Mouse (Mus musculus) heart, adult 9 months (tissue): ENCODE measurements around the gene Klk14.
"Not testable (repeated sequence)": the region's sequence is repeated elsewhere in the genome, so short reads cannot be mapped to it uniquely, and the experiment has no call there.

Experiments
- DNase-seq, 2 experiments: peaks; one replicate each; pipeline ENCODE4 v3.0.0; 2022; ENCODE audit warnings: low spot score in 2 of 2

Gene Klk14

GRCm38 (mm10) chr7:43690118-43690517, at the start of gene Klk14:
TSS of gene Klk14 (plus strand) at chr7:43690418.
- DNase-seq, result no peak

- DNase-seq, result no peak
Observed at GRCm38 (mm10) chr7:43642587-43642986, 47.6 kb upstream of the Klk14 start.

DNA sequence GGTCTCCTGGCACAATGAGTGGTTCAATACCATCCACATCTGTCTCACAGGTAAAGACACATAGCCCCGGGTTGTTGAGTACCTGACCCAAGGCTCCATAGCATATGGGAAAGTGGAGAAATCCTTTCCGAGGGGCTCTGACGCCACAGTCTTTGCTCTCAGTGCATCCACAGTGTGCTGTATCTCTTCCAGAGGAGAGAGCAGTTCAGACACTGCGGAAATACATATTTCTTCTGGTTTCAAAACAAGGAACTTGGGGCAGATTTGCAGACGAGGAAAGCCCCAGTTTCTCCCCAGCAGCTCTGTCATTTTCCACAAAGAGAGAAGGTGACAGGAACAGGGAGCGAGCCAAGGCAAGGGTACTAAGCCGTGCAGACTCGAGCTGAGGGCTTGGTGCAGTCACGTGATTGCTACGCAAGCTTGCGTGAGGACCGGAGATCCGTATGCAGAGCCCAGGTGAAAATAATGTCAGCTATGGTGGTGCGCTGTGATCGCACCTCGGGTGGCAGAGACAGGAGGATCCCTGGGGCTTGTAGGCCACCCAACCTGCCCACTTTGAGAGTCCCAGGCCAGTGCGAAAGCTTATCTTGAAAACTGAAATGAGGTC, 47.1 kb upstream of the Klk14 start:
- no peak for DNase-seq

- no peak for DNase-seq
Observed at GRCm38 (mm10) chr7:43652683-43653082, 37.5 kb upstream of the Klk14 start.

GRCm38 (mm10) chr7:43654519-43654918, 35.7 kb upstream of the Klk14 start:
- DNase-seq, result peak in 1 of 2 experiments; percentile 21

- DNase-seq, result no peak
Observed at GRCm38 (mm10) chr7:43656232-43656631, 34.0 kb upstream of the Klk14 start.

GRCm38 (mm10) chr7:43660002-43660401, 30.2 kb upstream of the Klk14 start, which contains the start of gene Siglece:
TSS of gene Siglece (minus strand) at chr7:43660161.
- no peak for DNase-seq

DNA sequence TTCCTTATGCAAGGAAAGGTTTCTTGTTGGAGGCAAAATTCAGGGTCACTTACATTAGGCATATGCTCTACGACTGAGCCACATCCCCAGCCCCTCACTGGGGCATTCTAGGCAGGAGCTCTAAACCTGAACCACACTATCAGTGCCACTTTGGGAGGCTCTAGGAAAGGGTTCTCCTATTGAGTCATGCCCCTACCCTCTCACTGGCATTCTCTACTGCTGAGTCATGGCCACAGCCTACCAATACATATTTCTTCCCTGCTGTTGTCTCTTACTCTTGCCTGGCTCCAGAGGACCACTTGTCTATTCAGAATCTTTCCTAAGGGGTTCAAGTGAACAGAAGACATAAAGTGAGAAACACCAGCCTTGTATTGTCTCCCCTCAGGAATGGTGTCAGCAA, 27.4 kb upstream of the Klk14 start:
- no peak for DNase-seq

- not testable (repeated sequence) for DNase-seq
Observed at GRCm38 (mm10) chr7:43667221-43667620, 23.0 kb upstream of the Klk14 start.

DNA sequence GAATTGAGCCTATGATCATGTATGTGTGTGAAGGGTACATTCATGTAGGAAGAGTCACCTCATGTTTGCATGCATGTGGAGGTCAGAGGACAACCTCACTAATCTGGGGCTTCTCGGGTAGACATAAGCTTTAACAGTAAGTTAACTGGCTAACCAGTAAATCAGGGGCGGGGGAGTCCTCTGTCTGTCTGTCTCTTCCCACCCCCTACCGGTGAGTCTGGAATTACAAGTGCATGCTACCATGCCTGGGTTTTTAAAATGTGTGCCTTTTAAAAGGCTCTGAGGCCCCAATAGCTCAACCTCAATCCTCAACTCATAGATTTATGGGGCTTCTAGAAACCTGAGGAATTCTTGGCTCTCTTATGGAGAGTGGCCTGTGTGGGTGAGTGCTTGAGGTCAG, 21.6 kb upstream of the Klk14 start:
- DNase-seq, result no peak

DNA sequence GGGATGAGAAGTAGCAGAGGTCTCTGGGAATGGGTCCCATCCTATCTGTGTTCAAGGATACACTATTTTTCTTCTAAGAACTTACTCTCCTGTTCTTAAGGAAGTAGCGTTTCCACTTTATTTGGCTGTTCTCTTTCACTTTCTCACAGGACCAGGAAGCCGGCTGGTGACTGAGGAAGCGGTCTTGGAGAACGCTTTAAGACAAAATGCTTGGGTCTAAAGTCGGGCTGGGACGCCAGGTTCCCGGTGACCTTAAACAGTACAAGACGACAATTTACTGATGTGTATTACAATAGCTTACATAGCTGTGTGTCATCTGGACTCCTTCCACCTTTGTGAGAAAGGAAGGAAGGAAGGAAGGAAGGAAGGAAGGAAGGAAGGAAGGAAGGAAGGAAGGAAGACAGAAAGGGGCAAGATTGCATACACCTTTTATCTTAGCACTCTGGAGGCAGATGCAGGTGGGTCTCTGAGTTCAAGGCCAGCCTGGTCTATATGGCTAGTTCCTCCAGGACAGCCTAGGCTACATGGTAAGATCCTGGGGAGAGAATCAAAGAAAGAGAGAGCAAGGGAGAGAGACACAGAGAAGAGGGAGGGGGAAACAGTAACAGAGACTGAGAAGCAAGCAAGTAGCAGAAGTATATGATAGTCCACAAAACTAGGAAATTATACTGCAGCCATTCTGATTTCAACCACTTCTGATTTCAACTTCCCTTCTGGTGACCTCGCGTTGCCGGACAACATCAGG, 19.0 kb upstream of the Klk14 start:
- no peak for DNase-seq

DNA sequence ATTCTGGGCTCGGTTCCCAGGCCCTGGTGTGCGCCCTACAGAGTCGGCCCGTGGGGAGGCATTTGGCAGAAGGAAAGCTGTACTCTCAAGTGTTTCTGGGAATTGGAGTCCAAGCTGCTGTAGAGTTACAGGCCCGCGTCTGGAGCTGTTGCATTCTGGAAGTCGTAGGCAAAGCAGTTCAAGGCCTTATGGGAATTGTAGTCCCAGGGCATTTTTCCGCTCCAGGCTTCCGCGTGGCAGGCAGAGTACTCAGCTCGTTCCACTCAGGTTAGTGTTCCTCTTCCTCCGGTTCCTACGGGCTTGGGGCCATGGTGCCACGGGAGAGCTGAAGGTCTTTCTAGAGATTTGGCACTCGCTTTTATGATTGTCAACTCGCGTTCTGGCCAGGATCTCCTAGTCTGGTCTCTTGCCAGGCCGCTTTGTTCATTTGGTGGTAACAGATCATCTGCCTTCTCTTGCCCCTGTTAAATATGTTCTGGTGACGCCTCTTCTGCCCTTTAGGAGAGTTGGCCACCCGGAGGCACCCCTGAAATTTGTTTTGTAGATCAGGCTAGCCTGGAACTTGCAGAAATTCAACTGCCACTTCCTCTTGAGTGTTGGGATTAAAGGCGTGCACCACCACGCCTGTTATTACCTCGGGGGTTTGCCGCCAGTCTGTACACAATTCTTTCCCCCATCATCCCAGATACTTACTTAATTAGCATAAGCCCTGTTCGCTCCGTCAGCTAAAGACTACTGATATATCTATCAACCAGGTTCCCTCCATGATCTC, 18.2 kb upstream of the Klk14 start, which contains the start of gene Ctu1:
Ctu1 (plus strand) TSS at position 208 of the 772 bp plus-strand sequence.
- peak; percentile 97 for DNase-seq

DNA sequence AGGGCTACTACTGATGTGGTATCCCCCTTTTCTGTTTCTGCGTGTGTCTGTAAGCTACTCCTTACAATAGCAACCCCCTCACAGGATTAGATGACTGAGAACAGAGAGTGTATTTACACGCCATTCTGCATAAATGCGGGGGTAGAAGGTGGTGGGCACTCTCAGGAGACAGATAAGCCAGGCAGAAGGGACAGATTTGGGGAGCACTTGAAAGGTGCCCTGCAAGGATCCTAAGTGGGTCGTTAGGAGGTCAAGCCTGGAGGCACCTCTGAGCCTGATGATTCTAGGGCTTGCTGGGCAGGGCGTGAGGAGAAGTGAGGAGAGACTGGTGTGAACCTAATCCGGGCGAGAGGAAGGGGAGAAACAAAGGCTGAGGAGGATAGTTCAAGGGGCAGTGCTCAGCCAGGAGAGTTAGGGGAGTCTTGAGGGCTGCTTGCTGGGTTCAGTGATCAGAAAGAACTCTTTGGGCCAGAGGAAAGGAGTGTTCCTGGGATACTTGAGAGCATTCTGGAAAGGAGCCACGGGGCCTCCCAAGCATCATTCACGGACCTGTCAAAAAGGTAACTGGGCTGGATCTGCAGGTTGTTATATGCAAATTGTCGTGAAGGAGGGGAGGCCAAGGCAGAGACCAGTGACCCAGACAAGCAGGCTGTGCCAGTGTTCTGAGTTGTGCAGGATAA, 17.5 kb upstream of the Klk14 start:
- DNase-seq, result no peak

GRCm38 (mm10) chr7:43675091-43675490, 15.1 kb upstream of the Klk14 start:
- DNase-seq, result no peak

DNA sequence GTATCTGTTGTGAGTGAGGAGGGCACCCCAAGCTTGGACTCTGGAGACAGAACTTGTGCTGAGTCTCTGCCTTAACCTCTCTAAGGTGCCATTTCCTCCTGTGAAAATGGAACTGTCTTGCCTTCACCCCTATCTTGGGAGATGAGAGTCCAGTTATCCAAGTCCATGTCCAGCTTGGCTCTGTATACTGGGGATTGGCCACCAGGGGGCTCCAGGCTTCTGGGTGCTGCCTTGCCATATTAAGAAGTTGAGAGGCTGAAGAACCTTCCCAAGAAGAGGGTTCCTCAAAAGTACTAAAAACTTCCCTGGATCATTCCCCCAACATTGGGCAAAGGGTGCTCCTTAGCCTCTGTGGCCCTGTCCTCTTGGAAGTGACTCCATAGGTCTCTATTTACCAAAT, 11.7 kb upstream of the Klk14 start:
- peak in 1 of 2 experiments; percentile 31 for DNase-seq

DNA sequence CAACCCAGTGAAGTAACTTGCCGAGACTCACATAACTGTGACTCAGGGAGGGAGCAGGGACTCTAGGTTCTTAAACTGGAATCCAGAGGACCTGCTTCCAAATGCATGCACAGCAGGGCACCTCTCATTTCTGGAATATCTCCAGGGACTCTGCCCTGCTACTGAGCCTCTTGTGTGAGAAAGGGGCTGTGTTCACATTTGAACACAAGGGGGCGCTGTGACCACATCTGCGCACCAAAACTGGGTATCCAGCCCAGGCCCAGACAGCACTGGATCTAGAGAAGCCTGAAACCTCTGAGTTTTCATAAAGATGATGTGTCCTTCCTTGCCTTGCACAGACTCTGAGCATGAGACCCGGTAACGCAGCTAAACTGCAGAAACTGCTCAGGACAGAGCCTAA, 9.3 kb upstream of the Klk14 start:
- DNase-seq, result peak; percentile 36 to 40

DNA sequence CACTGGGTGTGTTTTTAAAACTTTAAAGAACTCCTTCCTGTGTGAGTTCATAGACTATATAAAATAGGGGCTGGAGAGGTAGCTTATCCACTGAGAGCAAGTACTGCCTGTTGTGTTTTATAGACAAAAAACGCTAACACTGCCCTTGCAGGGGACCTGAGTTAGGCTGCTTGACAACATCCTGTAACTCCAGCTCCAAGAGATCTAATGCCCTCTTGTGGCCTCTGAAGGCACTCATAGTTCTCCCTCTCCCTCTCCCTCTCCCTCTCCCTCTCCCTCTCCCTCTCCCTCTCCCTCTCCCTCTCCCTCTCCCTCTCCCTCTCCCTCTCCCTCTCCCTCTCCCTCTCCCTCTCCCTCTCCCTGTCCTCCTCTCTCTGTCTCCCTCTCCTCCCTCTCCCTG, 7.7 kb upstream of the Klk14 start:
- not testable (repeated sequence) for DNase-seq

DNA sequence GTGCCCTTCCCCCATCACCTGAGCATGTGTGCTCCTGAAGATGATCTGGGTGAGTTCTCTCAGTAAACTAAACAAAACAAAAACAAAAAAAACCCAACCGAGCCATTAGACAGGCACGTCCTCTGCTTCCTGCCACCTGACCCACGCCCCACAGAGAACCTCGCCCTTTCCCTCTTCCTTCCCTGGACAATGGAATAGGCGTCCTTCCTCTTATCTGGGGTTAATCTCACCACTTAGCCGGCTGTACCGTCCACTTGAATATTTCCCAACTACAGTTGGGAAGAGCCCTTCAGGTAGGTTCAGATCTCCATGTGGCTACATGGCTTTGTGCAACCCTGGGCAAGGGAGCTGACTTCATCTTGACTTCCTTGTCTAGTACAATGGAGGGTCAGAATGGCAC, 5.1 kb upstream of the Klk14 start:
- peak; percentile 18 to 47 for DNase-seq

DNA sequence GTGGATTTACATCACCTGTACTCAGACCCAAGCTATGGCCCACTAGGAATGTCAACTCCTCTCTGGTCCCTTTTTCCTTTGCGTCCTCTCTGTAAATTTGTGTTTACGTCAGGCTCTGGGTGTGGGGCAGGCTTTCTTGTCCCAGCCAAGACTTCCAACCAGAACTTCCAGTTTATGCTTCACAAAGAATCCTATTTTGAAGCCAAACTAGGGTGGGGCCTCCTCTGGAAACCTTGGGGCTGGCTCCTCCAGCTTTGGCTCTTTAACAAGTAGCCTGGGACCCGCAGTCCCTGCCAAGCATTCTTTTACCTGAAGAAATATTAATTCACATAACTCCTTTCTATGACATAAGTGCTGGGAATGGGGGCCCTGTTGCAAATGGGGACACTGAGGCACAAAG, 19.8 kb downstream of the Klk14 start:
- no peak for DNase-seq

DNA sequence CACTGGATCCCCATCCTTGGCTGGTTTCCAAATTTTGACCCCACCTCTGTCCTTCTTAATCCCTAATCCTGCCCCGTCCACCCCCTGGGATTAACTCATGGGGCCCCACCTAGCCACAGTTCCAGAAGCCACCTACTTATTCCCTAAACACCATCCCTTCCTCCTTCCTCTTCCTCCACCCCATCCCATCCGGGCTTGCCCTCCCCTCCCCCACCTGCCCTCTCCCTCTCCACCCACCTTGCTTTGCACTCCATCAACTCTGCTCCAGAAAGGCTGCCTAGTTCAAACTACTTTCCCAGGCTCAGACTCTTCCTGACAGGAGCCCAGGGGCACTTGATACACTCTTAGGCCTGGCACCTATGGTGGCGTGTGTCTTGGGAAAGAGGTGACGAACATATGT, 22.0 kb downstream of the Klk14 start, which contains the start of gene Klk13:
Klk13 (plus strand) TSS at position 301 of the 400 bp plus-strand sequence.
- no peak for DNase-seq

DNA sequence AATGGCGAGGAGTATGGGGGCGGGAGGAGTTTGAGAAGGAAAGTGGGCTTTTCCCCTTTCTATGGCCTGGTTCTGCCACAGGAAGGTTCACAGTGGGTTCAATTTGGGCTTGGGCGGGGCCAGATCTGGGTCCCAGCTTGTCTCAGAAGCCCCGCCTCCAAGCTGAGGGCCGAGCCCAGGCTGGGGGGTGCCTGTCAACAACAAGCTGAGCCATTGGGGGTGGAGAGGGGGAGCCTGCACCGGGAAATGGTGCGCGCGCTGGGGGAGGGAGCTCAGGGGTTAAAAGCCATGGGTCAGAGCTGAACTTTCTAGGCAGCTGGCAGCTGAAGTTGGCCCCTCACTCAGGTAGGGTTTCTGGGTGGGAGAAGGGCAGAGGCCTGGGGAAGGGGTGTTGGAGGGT, 22.7 kb downstream of the Klk14 start:
- DNase-seq, result no peak
